Mouse (Mus musculus) ovary, postnatal 36 days (tissue): ENCODE data around the gene Slc5a4a.

Source experiments
- DNase-seq: peaks from one replicate; pipeline ENCODE4 v3.0.0; 2022; ENCODE audit warnings: low spot score, mixed read lengths

Slc5a4a gene

GRCm38 (mm10) chr10:76218240-76218639 is 71.0 kb downstream of the Slc5a4a start:
- no peak for DNase-seq

- no peak for DNase-seq
Measured at GRCm38 (mm10) chr10:76225944-76226343, 78.7 kb downstream of the Slc5a4a start.

GRCm38 (mm10) chr10:76229627-76230026 is 82.4 kb downstream of the Slc5a4a start:
- DNase-seq, result no peak

- peak; percentile 93 for DNase-seq
Measured at GRCm38 (mm10) chr10:76237341-76238225, 90.3 kb downstream of the Slc5a4a start, which contains the start of gene Prmt2. Gene Prmt2, minus strand, starts transcription at chr10:76237865.
